Mouse (Mus musculus) heart, adult 9 months (tissue): Measurements from ENCODE around the gene Adat3.
"Not testable (repeated sequence)": the region's sequence is repeated elsewhere in the genome, so short reads cannot be mapped to it uniquely, and the experiment has no call there.

ENCODE experiments used
- DNase-seq, 2 experiments: peaks; one replicate each; pipeline ENCODE4 v3.0.0; 2022; ENCODE audit warnings: low spot score in 2 of 2

Gene Adat3

GRCm38 (mm10) chr10:80578131-80578750 lies 24.4 kb upstream of the Adat3 start:
- DNase-seq = peak; percentile 85 to 86

- peak; percentile 50 to 53 for DNase-seq
These were observed 23.8 kb upstream of the Adat3 start for GRCm38 (mm10) chr10:80578911-80579310.

- no peak for DNase-seq
These were observed 19.6 kb upstream of the Adat3 start for GRCm38 (mm10) chr10:80583047-80583446.

GRCm38 (mm10) chr10:80584045-80584488 lies 18.6 kb upstream of the Adat3 start:
- no peak for DNase-seq

GRCm38 (mm10) chr10:80584642-80585552 lies 17.8 kb upstream of the Adat3 start:
- DNase-seq = no peak

- DNase-seq = no peak
These were observed 17.1 kb upstream of the Adat3 start for GRCm38 (mm10) chr10:80585581-80585980.

- no peak for DNase-seq
These were observed 16.0 kb upstream of the Adat3 start for GRCm38 (mm10) chr10:80586407-80587304.

GRCm38 (mm10) chr10:80587305-80587657 lies 15.4 kb upstream of the Adat3 start:
- DNase-seq = peak; percentile 67 to 85

- no peak for DNase-seq
These were observed 13.4 kb upstream of the Adat3 start for GRCm38 (mm10) chr10:80589127-80589878.

GRCm38 (mm10) chr10:80589879-80590854 lies 12.5 kb upstream of the Adat3 start, which contains the start of gene Abhd17a:
TSS of gene Abhd17a (minus strand) at chr10:80590341.
- DNase-seq = peak; percentile 95 to 96

- DNase-seq = no peak
These were observed 6.4 kb upstream of the Adat3 start for GRCm38 (mm10) chr10:80596318-80596717.

GRCm38 (mm10) chr10:80603364-80603763 lies 684 bp downstream of the Adat3 start:
- DNase-seq = no peak

- DNase-seq = no peak
These were observed 1.4 kb downstream of the Adat3 start for GRCm38 (mm10) chr10:80604001-80604509.

- no peak for DNase-seq
These were observed 2.3 kb downstream of the Adat3 start for GRCm38 (mm10) chr10:80604988-80605387.

GRCm38 (mm10) chr10:80605721-80606120 lies 3.0 kb downstream of the Adat3 start, which contains the start of gene Gm49322:
TSS of gene Gm49322 (plus strand) at chr10:80606021.
- DNase-seq = not testable (repeated sequence)

GRCm38 (mm10) chr10:80606306-80606705 lies 3.6 kb downstream of the Adat3 start:
- no peak for DNase-seq

- DNase-seq = no peak
These were observed 4.2 kb downstream of the Adat3 start for GRCm38 (mm10) chr10:80606737-80607350.

- DNase-seq = no peak
These were observed 5.8 kb downstream of the Adat3 start for GRCm38 (mm10) chr10:80608435-80608834.

- no peak for DNase-seq
These were observed 6.7 kb downstream of the Adat3 start for GRCm38 (mm10) chr10:80609269-80609924.
